Mouse (Mus musculus): ENCODE results near the gene Acly. TPM values are rescaled to one million over a fixed set of nuclear protein-coding genes. Genes with fewer than 3 reads are reported as not detected.

Acly gene
- polyA plus RNA-seq, 1 experiment from 2014 or later = 159 TPM

DNA sequence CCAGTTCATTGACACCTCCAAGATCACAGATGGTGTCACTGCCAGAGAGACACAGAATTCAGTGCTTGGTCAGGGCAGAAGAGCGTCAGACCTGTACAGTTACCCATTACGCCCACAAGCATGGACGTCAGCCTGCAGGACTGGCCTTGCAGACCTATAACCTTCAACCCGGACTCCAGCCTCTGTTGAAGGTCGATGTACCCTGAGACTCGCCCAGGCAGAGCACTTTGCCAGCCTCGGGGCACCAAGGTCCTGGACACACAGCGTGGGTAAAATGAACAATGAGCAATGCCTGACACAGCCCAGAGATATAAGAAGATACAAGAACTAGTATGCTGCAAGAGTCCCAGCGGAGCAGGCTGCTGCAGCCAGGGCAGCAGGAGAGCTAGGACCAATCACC is 12.7 kb downstream of the Acly start:
- ATAC-seq (replicated peaks; ENCODE audit: low FRiP score) (no peak), DNase-seq (ENCODE audit: low spot score) (no peak)
- peaks cover 3% of the 10 kb centered on the region; the same call in 1 of the 2 replicates for H3K4me1 ChIP-seq (replicated peaks; ENCODE audit: control insufficient read depth, insufficient read depth, low read length)
- H3K4me2 ChIP-seq = no peak overlapping the region
- H3K9ac ChIP-seq (ENCODE audit: low read depth, low read length) = no peak overlapping the region
- no peaks in the 10 kb centered on the region for H3K9me3 ChIP-seq (ENCODE audit: control insufficient read depth, low read length)
- peaks cover 74% of the 10 kb centered on the region for H3K36me3 ChIP-seq (ENCODE audit: control insufficient read depth, insufficient read depth, low read length)
- H3K27me3 ChIP-seq (replicated peaks; ENCODE audit: control insufficient read depth, insufficient read depth, low read length) = no peaks in the 10 kb centered on the region
- H3K4me3 ChIP-seq (ENCODE audit: low read depth, low read length) = no peak overlapping the region
- H3K27ac ChIP-seq (ENCODE audit: low read depth, low read length) = no peak overlapping the region
- 92% methylated on average over 9 of the region's 9 CpGs for WGBS

DNA sequence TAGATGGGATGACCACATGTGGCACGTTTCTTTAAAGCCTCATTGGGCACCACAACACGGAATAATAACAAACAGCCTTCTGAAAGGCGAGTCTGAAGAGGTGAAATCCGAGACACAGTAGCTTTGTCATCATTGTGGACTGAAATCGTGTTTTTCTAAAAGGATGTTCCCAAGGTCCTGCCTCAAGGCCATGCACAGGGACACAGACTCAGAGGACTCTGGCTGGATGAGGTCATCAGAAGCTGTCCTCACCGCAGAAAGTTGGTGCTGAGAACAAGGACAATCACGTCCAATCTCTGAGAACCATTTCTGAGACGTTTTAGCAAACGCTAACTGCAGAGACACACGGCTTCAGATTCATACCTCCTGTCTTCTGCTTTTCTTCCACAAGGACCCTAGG is 14.1 kb downstream of the Acly start:
- 89% methylated on average over 10 of the region's 10 CpGs for WGBS
- no peak overlapping the region for H3K27ac ChIP-seq (ENCODE audit: low read depth, low read length)

DNA sequence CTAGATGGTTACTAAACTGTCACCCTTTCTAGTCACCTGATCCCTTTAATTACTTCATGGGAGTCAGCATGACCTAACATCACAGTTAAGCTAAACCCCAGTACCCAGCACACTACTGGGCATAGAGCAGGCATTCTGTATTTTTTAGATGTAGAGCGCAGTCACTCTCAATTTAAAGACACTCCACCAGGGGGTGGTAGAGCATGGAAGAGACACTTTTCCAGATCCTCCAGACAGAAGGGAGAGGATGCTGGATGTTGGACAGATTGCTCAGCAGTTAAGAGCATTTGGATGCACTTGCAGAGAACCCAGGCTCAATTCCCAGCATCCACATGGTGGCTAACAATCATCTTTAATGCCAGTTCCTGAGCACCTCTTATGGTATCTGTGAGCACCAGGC is 15.4 kb downstream of the Acly start:
- Histone ChIP-seq H3K4me3 (ENCODE audit: low read depth, low read length) (no peak overlapping the region), H3K27ac (ENCODE audit: low read depth, low read length) (no peak overlapping the region), H3K9me3 (ENCODE audit: control insufficient read depth, low read length) (no peaks in the 10 kb centered on the region), H3K9ac (ENCODE audit: low read depth, low read length) (no peak overlapping the region), H3K27me3 (replicated peaks; ENCODE audit: control insufficient read depth, insufficient read depth, low read length) (no peaks in the 10 kb centered on the region), H3K4me2 (no peak overlapping the region), H3K4me1 (replicated peaks; ENCODE audit: control insufficient read depth, insufficient read depth, low read length) (no peaks in the 10 kb centered on the region), H3K36me3 (ENCODE audit: control insufficient read depth, insufficient read depth, low read length) (peaks cover 64% of the 10 kb centered on the region)
- DNase-seq (ENCODE audit: low spot score) (no peak), ATAC-seq (replicated peaks; ENCODE audit: low FRiP score) (no peak)
- WGBS = 95% methylated on average over 1 of the region's 1 CpGs

More for the DNA sequence above, 14.1 kb downstream of the Acly start:
- H3K4me2 ChIP-seq = no peak overlapping the region
- H3K36me3 ChIP-seq (ENCODE audit: control insufficient read depth, insufficient read depth, low read length) = peaks cover 68% of the 10 kb centered on the region
- H3K9ac ChIP-seq (ENCODE audit: low read depth, low read length) = no peak overlapping the region
- ATAC-seq (replicated peaks; ENCODE audit: low FRiP score) = no peak
- H3K4me1 ChIP-seq (replicated peaks; ENCODE audit: control insufficient read depth, insufficient read depth, low read length) = no peaks in the 10 kb centered on the region
- no peak overlapping the region for H3K4me3 ChIP-seq (ENCODE audit: low read depth, low read length)
- DNase-seq (ENCODE audit: low spot score) = no peak
- H3K27me3 ChIP-seq (replicated peaks; ENCODE audit: control insufficient read depth, insufficient read depth, low read length) = no peaks in the 10 kb centered on the region
- H3K9me3 ChIP-seq (ENCODE audit: control insufficient read depth, low read length) = no peaks in the 10 kb centered on the region

DNA sequence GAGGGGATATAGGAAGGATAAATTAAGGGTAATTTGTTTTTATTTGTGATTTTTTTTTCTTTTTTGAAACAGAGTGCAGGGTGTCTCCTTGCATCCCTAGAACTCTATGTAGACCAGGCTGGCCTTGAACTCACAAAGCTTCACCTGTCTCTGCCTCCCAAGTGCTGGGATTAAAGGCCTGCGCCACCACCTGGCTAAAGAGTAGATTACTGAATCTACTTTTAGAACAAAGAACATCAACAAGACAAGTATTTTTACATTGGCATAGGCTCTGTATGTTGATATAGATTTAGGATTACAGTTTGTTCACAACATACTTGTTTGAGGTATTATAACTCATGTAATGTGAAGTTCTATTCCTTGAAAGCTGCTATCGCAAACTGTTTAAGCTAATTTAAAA is 17.2 kb downstream of the Acly start:
- ATAC-seq (replicated peaks; ENCODE audit: low FRiP score) = no peak
- no peak for DNase-seq (ENCODE audit: low spot score)
- WGBS = 93% methylated on average over 2 of the region's 2 CpGs

DNA sequence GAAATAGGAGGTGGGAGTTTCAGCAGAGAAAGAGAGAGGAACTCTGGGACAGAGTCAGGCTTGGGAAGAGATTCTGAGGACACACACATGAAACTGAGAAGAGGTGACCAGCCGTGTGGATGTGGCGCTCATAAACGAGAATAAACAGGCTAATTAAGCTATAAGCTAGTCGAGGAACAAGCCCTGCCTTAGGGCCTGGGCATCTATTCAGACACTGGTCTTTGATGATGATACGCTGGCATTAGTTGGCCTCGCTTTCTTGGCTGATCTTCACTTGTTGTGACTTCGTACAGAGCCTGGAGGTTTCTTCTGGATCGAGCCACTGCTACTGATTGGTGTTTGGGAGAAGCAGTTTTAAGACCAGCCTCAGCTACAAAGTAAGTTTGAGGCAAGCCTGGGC is 21.8 kb downstream of the Acly start:
- ATAC-seq (replicated peaks; ENCODE audit: low FRiP score) = no peak
- Histone ChIP-seq H3K9ac (ENCODE audit: low read depth, low read length) (no peak overlapping the region), H3K4me2 (no peak overlapping the region), H3K27ac (ENCODE audit: low read depth, low read length) (no peak overlapping the region), H3K27me3 (replicated peaks; ENCODE audit: control insufficient read depth, insufficient read depth, low read length) (no peaks in the 10 kb centered on the region), H3K9me3 (ENCODE audit: control insufficient read depth, low read length) (no peaks in the 10 kb centered on the region), H3K4me1 (replicated peaks; ENCODE audit: control insufficient read depth, insufficient read depth, low read length) (peaks cover 5% of the 10 kb centered on the region), H3K36me3 (ENCODE audit: control insufficient read depth, insufficient read depth, low read length) (peaks cover 49% of the 10 kb centered on the region), H3K4me3 (ENCODE audit: low read depth, low read length) (no peak overlapping the region)
- no peak for DNase-seq (ENCODE audit: low spot score)
- 92% methylated on average over 8 of the region's 8 CpGs for WGBS

More for the DNA sequence above, 17.2 kb downstream of the Acly start:
- Histone ChIP-seq H3K27ac (ENCODE audit: low read depth, low read length) (no peak overlapping the region), H3K4me2 (no peak overlapping the region), H3K27me3 (replicated peaks; ENCODE audit: control insufficient read depth, insufficient read depth, low read length) (no peaks in the 10 kb centered on the region), H3K4me1 (replicated peaks; ENCODE audit: control insufficient read depth, insufficient read depth, low read length) (no peaks in the 10 kb centered on the region), H3K4me3 (ENCODE audit: low read depth, low read length) (no peak overlapping the region), H3K9me3 (ENCODE audit: control insufficient read depth, low read length) (no peaks in the 10 kb centered on the region), H3K9ac (ENCODE audit: low read depth, low read length) (no peak overlapping the region), H3K36me3 (ENCODE audit: control insufficient read depth, insufficient read depth, low read length) (peaks cover 57% of the 10 kb centered on the region)

DNA sequence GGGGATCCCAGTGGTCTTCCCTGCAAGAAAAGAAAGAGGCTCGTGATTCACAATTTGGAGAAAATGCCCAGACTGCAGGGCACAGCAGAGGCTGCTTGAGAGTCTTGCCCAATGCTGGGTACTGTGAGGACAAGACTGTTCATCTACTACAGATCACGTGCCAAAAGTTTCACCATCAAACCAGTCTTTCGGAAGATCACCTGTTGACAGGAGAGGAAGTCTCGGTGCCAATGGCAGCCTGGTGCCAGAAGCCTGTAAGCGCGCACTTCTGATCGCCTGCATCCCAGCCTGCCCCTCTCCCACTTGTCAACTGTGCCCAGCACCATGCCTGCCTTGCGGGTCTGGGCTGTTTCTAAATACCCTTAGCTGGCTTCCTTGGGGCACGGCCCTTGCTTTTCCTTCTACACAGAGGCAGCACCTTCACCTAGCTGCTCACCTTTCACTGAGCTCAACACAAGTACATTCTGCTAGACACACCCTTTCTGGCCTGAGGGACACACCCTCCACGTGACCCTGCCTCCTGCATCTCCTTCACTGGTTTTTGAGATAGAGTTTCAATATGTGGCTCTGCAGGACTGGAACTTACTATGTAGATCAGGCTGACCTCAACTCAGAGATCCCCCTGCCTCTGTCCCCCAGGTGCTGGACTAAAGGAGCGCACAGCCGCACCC is 22.7 kb downstream of the Acly start:
- H3K9ac ChIP-seq (ENCODE audit: low read depth, low read length) = no peak overlapping the region
- ATAC-seq (replicated peaks; ENCODE audit: low FRiP score) (no peak), DNase-seq (ENCODE audit: low spot score) (no peak)
- peaks cover 47% of the 10 kb centered on the region for H3K36me3 ChIP-seq (ENCODE audit: control insufficient read depth, insufficient read depth, low read length)
- WGBS = 93% methylated on average over 12 of the region's 12 CpGs
- no peak overlapping the region for H3K4me2 ChIP-seq
- no peak overlapping the region for H3K27ac ChIP-seq (ENCODE audit: low read depth, low read length)
- peaks cover 10% of the 10 kb centered on the region for H3K4me1 ChIP-seq (replicated peaks; ENCODE audit: control insufficient read depth, insufficient read depth, low read length)
- H3K9me3 ChIP-seq (ENCODE audit: control insufficient read depth, low read length) = no peaks in the 10 kb centered on the region
- no peak overlapping the region for H3K4me3 ChIP-seq (ENCODE audit: low read depth, low read length)
- H3K27me3 ChIP-seq (replicated peaks; ENCODE audit: control insufficient read depth, insufficient read depth, low read length) = no peaks in the 10 kb centered on the region

DNA sequence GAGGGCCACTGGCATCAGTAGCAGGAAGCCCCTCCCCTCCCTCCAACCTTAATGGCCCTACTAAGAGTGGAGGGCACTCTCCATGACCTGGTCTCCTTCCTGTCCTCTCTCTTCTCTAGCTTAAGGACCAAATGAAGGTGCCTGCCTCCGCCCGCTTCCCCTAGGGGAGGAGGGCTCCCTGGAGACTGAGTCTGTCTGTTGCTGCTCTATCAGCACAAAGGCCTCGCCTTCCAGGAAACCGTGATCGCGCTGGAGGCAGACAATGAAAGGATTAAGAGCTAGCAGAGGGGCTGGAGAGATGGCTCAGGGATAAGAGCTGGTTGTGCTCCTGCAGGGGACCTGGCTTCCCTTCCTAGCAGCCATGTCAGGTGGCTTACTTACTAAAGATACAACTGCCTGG is 26.5 kb downstream of the Acly start:
- Histone ChIP-seq H3K4me1 (replicated peaks; ENCODE audit: control insufficient read depth, insufficient read depth, low read length) (peaks cover 11% of the 10 kb centered on the region), H3K9ac (ENCODE audit: low read depth, low read length) (no peak overlapping the region), H3K4me3 (ENCODE audit: low read depth, low read length) (no peak overlapping the region), H3K36me3 (ENCODE audit: control insufficient read depth, insufficient read depth, low read length) (peaks cover 50% of the 10 kb centered on the region), H3K9me3 (ENCODE audit: control insufficient read depth, low read length) (no peaks in the 10 kb centered on the region), H3K4me2 (0 out of 2 replicates have a peak overlapping the region, but pooled peaks have one; percentile 21), H3K27me3 (replicated peaks; ENCODE audit: control insufficient read depth, insufficient read depth, low read length) (no peaks in the 10 kb centered on the region), H3K27ac (ENCODE audit: low read depth, low read length) (no peak overlapping the region)
- ATAC-seq (replicated peaks; ENCODE audit: low FRiP score) (peak; percentile 53), DNase-seq (ENCODE audit: low spot score) (no peak)
- 45% methylated on average over 6 of the region's 6 CpGs for WGBS

DNA sequence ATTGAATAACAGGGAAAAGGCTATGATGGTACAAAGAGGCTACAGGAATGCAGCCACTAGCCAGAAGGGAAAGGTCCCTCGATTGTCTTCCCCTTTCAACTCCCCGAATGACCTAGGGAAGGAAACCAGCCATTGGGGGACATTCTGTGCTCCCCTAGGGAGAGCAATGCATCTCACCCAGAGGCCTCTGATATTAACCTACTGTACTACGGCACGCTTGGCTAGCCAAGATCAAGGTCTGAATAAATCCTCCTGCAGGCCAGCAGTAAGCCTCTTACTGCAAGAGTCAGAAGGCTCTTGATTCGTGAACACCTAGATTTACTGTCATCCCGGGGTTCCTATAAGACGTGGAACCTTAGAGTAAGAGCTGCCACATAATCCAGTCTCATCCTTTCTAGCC is 27.1 kb downstream of the Acly start:
- Histone ChIP-seq H3K27ac (ENCODE audit: low read depth, low read length) (peak overlapping the region; percentile 29; the same call in 1 of the 2 replicates), H3K36me3 (ENCODE audit: control insufficient read depth, insufficient read depth, low read length) (peaks cover 54% of the 10 kb centered on the region), H3K4me3 (ENCODE audit: low read depth, low read length) (no peak overlapping the region), H3K4me1 (replicated peaks; ENCODE audit: control insufficient read depth, insufficient read depth, low read length) (peaks cover 11% of the 10 kb centered on the region), H3K27me3 (replicated peaks; ENCODE audit: control insufficient read depth, insufficient read depth, low read length) (no peaks in the 10 kb centered on the region), H3K9me3 (ENCODE audit: control insufficient read depth, low read length) (no peaks in the 10 kb centered on the region), H3K4me2 (no peak overlapping the region), H3K9ac (ENCODE audit: low read depth, low read length) (no peak overlapping the region)
- no peak for DNase-seq (ENCODE audit: low spot score)
- ATAC-seq (replicated peaks; ENCODE audit: low FRiP score) = no peak
- 87% methylated on average over 7 of the region's 7 CpGs for WGBS

DNA sequence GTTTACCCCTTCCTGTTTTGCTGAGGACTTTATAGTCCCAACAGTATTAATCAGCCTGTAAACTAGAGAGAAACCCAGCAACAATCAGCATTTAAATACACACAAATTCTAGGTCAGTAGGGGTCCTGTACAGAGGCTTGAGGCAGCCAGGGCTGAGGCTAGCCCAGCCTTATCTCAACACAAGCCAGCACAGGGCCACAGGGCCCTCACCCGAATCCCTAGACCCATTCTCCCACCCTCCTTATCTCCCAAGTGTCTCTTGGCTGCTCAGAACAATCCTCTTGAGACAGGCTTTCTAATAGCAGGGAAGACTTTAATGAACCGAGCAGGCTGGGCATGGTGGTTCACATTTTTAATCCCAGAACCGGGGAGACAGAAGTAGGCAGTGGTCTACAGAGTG is 27.6 kb downstream of the Acly start:
- no peaks in the 10 kb centered on the region for H3K27me3 ChIP-seq (replicated peaks; ENCODE audit: control insufficient read depth, insufficient read depth, low read length)
- 57% methylated on average over 3 of the region's 3 CpGs for WGBS
- H3K4me2 ChIP-seq = no peak overlapping the region
- DNase-seq (ENCODE audit: low spot score) (no peak), ATAC-seq (replicated peaks; ENCODE audit: low FRiP score) (peak; percentile 73)
- H3K4me3 ChIP-seq (ENCODE audit: low read depth, low read length) = no peak overlapping the region
- peaks cover 58% of the 10 kb centered on the region for H3K36me3 ChIP-seq (ENCODE audit: control insufficient read depth, insufficient read depth, low read length)
- no peak overlapping the region for H3K9ac ChIP-seq (ENCODE audit: low read depth, low read length)
- no peaks in the 10 kb centered on the region for H3K9me3 ChIP-seq (ENCODE audit: control insufficient read depth, low read length)
- peak overlapping the region; percentile 29; the same call in 1 of the 2 replicates for H3K27ac ChIP-seq (ENCODE audit: low read depth, low read length)
- peaks cover 11% of the 10 kb centered on the region for H3K4me1 ChIP-seq (replicated peaks; ENCODE audit: control insufficient read depth, insufficient read depth, low read length)
